Mouse (Mus musculus) forebrain, embryonic 12.5 days (tissue): ENCODE measurements around the gene Washc3. TPM values are rescaled to one million over a fixed set of nuclear protein-coding genes. Genes with fewer than 3 reads are reported as not detected.

ENCODE experiments used
- ATAC-seq: fragments of 200-750 bp; cut with Nextera tagmentation; 2 replicates; pipeline ENCODE4 v1.8.0; 2017; ENCODE audit warnings: moderate TSS enrichment; ENCODE audit not compliant: low FRiP score
- H3K27ac ChIP-seq: fragments of 300-500 bp; sonication (generic); 2 replicates; pipeline ENCODE4 v1.5.1; 2016; ENCODE audit warnings: mild to moderate bottlenecking
- H3K27me3 ChIP-seq: fragments of 300-500 bp; sonication (generic); 2 replicates; pipeline ENCODE4 v1.6.1; 2016; ENCODE audit warnings: mild to moderate bottlenecking
- H3K36me3 ChIP-seq: fragments of 300-500 bp; sonication (generic); replicated peaks from 2 replicates; pipeline ENCODE4 v1.6.1; 2016; ENCODE audit warnings: mild to moderate bottlenecking
- H3K4me1 ChIP-seq: fragments of 300-500 bp; sonication (generic); 2 replicates; pipeline ENCODE4 v1.6.1; 2016
- H3K4me2 ChIP-seq: fragments of 300-500 bp; sonication (generic); 2 replicates; pipeline ENCODE4 v1.6.1; 2016; ENCODE audit warnings: mild to moderate bottlenecking, moderate library complexity
- H3K4me3 ChIP-seq: fragments of 300-500 bp; sonication (generic); replicated peaks from 2 replicates; pipeline ENCODE4 v1.5.1; 2016; ENCODE audit warnings: mild to moderate bottlenecking
- H3K9ac ChIP-seq: fragments of 300-500 bp; sonication (generic); 2 replicates; pipeline ENCODE4 v1.6.1; 2016; ENCODE audit warnings: mild to moderate bottlenecking
- H3K9me3 ChIP-seq: fragments of 300-500 bp; sonication (generic); 2 replicates; pipeline ENCODE4 v1.6.1; 2016
- WGBS: fragments of 180-500 bp; shearing (Covaris S2); methylation state at CpG from one replicate; pipeline ENCODE4 v1.1.7; 2016; 5-methylcytosine and 5-hydroxymethylcytosine counted together
- polyA plus RNA-seq: library from polyadenylated mRNA; unstranded; fragments of >200 nt; fragmentation: Nextera tagmentation; extraction: Ambion mirVana; gene quantifications from 2 replicates; pipeline ENCODE4 v1.2.1, GENCODE M21; 2016

Gene Washc3
- polyA plus RNA-seq, 1 experiment from 2014 or later, result 47.4 TPM

GRCm38 (mm10) chr10:88263383-88263782 is 62.5 kb downstream of the Washc3 start:
- Histone ChIP-seq H3K27ac (no peak overlapping the region), H3K27me3 (no peaks in the 10 kb centered on the region), H3K4me1 (no peaks in the 10 kb centered on the region), H3K4me2 (no peak overlapping the region), H3K9ac (no peak overlapping the region), H3K36me3 (no peaks in the 10 kb centered on the region), H3K9me3 (no peaks in the 10 kb centered on the region), H3K4me3 (no peak overlapping the region)
- WGBS, result 90% methylated on average over 4 of the region's 4 CpGs
- no peak for ATAC-seq

- no peaks in the 10 kb centered on the region for H3K4me1 ChIP-seq
- 90% methylated on average over 5 of the region's 5 CpGs for WGBS
- H3K27me3 ChIP-seq, result no peaks in the 10 kb centered on the region
- H3K4me3 ChIP-seq, result no peak overlapping the region
- H3K36me3 ChIP-seq, result no peaks in the 10 kb centered on the region
- no peak overlapping the region for H3K4me2 ChIP-seq
- ATAC-seq, result no peak
- H3K27ac ChIP-seq, result no peak overlapping the region
- H3K9ac ChIP-seq, result no peak overlapping the region
- no peaks in the 10 kb centered on the region for H3K9me3 ChIP-seq
These were observed 73.2 kb downstream of the Washc3 start for GRCm38 (mm10) chr10:88274045-88274444.

- H3K27me3 ChIP-seq, result no peaks in the 10 kb centered on the region
- H3K4me2 ChIP-seq, result no peak overlapping the region
- 85% methylated on average over 3 of the region's 3 CpGs for WGBS
- H3K9ac ChIP-seq, result no peak overlapping the region
- H3K9me3 ChIP-seq, result no peaks in the 10 kb centered on the region
- H3K27ac ChIP-seq, result no peak overlapping the region
- H3K36me3 ChIP-seq, result no peaks in the 10 kb centered on the region
- no peak for ATAC-seq
- H3K4me3 ChIP-seq, result no peak overlapping the region
- no peaks in the 10 kb centered on the region for H3K4me1 ChIP-seq
These were observed 80.8 kb downstream of the Washc3 start for GRCm38 (mm10) chr10:88281699-88282098.

- H3K27ac ChIP-seq, result no peak overlapping the region
These were observed 83.6 kb downstream of the Washc3 start for GRCm38 (mm10) chr10:88284343-88284990.

GRCm38 (mm10) chr10:88287261-88287660 is 86.4 kb downstream of the Washc3 start:
- Histone ChIP-seq H3K4me3 (no peak overlapping the region), H3K4me1 (no peaks in the 10 kb centered on the region), H3K9ac (no peak overlapping the region), H3K4me2 (no peak overlapping the region), H3K27ac (no peak overlapping the region), H3K27me3 (no peaks in the 10 kb centered on the region), H3K9me3 (no peaks in the 10 kb centered on the region), H3K36me3 (no peaks in the 10 kb centered on the region)
- WGBS, result 70% methylated on average over 8 of the region's 8 CpGs
- ATAC-seq, result no peak

More at GRCm38 (mm10) chr10:88284343-88284990, 83.6 kb downstream of the Washc3 start:
- ATAC-seq, result no peak
- Histone ChIP-seq H3K27me3 (no peaks in the 10 kb centered on the region), H3K4me1 (no peaks in the 10 kb centered on the region), H3K4me3 (no peak overlapping the region), H3K9ac (no peak overlapping the region), H3K9me3 (no peaks in the 10 kb centered on the region), H3K4me2 (no peak overlapping the region), H3K36me3 (no peaks in the 10 kb centered on the region)
- WGBS, result 88% methylated on average over 4 of the region's 4 CpGs

GRCm38 (mm10) chr10:88288061-88288460 is 87.2 kb downstream of the Washc3 start:
- H3K27me3 ChIP-seq, result no peaks in the 10 kb centered on the region
- no peak overlapping the region for H3K4me3 ChIP-seq
- H3K36me3 ChIP-seq, result no peaks in the 10 kb centered on the region
- no peaks in the 10 kb centered on the region for H3K9me3 ChIP-seq
- no peaks in the 10 kb centered on the region for H3K4me1 ChIP-seq
- no peak overlapping the region for H3K4me2 ChIP-seq
- H3K27ac ChIP-seq, result no peak overlapping the region
- no peak for ATAC-seq
- WGBS, result 91% methylated on average over 10 of the region's 10 CpGs
- no peak overlapping the region for H3K9ac ChIP-seq

- H3K27ac ChIP-seq, result no peak overlapping the region
- H3K4me1 ChIP-seq, result no peaks in the 10 kb centered on the region
- no peak for ATAC-seq
- no peaks in the 10 kb centered on the region for H3K9me3 ChIP-seq
- no peak overlapping the region for H3K9ac ChIP-seq
- no peak overlapping the region for H3K4me3 ChIP-seq
- H3K36me3 ChIP-seq, result no peaks in the 10 kb centered on the region
- H3K27me3 ChIP-seq, result no peaks in the 10 kb centered on the region
- WGBS, result 89% methylated on average over 6 of the region's 6 CpGs
- no peak overlapping the region for H3K4me2 ChIP-seq
These were observed 94.2 kb downstream of the Washc3 start for GRCm38 (mm10) chr10:88295091-88295490.

Other genes with a start within 250 kb of the Washc3 start
- gene Pmch, start 110.0 kb upstream of the Washc3 start, polyA plus RNA-seq, result 5.2 and 12.4 TPM in 2 replicates
- 13.2 and 14.9 TPM in 2 replicates for gene Parpbp, start 54.2 kb upstream of the Washc3 start, polyA plus RNA-seq
- gene Nup37, start 54.1 kb upstream of the Washc3 start, polyA plus RNA-seq, result 81.4 and 86.9 TPM in 2 replicates
- 0.40 and 0.50 TPM in 2 replicates for gene Dram1, start 178.0 kb downstream of the Washc3 start, polyA plus RNA-seq
- gene Gnptab, start 178.0 kb downstream of the Washc3 start, polyA plus RNA-seq, result 12.8 and 13.1 TPM in 2 replicates